Mouse (Mus musculus) kidney, adult 2 months (tissue): ENCODE measurements around the gene Paqr3.

ENCODE experiments used
- CTCF ChIP-seq: fragments of 200-500 bp; conservative IDR thresholded peaks from 2 replicates; pipeline ENCODE4 v1.5.1; 2011; ENCODE audit warnings: low read depth, mild to moderate bottlenecking, control low read depth, low read length, moderate library complexity, mixed read lengths; ENCODE audit not compliant: insufficient read depth, insufficient read length
- POLR2A ChIP-seq: fragments of 200-500 bp; IDR thresholded peaks from one replicate; pipeline ENCODE4 v1.6.1; 2011; ENCODE audit warnings: low read depth, low read length, control low read depth

- TF ChIP-seq POLR2A (no peak), CTCF (no peak)
Measured at GRCm38 (mm10) chr5:97062041-97062440, 49.4 kb downstream of the Paqr3 start.
